Mouse (Mus musculus): Measurements from ENCODE around the gene Pam16.

DNA sequence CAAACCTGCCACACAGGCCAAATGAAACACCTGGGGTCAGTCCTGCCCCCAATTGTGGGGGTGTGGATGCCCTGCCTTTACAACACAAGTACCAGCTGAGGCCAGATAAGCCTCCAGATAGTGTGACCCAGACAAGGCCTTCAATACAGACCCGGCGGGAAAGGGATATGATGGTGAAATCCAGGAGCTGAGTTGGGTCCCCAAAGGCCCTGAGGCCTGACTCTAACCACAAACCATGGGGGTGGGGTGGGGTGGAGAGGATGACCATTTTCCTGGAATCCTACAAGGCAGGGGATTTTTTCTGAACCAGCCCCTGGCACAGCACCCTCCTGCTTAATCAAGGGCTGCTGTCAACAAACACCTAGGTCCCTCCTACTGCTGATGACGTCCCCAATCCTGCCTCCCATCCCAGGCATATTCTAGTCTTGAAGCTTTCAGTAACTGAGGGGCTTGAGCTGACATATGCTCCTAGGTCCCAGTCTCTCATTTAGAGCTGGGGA is 14.2 kb upstream of the Pam16 start:
- TF ChIP-seq CTCF (IDR thresholded peaks at IDR 0.05; ENCODE audit: control insufficient read depth, insufficient read depth, insufficient read length) (no peak), FOSL1 (IDR thresholded peaks at IDR 0.05; ENCODE audit: insufficient read depth, low read length, poor library complexity, severe bottlenecking) (no peak), MAX (IDR thresholded peaks at IDR 0.05) (no peak), CEBPB (IDR thresholded peaks at IDR 0.05; ENCODE audit: low read depth) (no peak), MYOG (IDR thresholded peaks at IDR 0.05; ENCODE audit: control insufficient read depth, extremely low read depth, insufficient read length) (no peak)

Data from C2C12 (cell line).